ENCODE assay signal across 8 mouse cellular contexts in genomic region chrX:145848937-145849783, GRCm38 (mm10).
DNase-seq lines count a peak whose midpoint lies in the region; ATAC-seq lines count a peak whose summit lies in the region.

No protein-coding gene starts in this region.

- H3K4me2 ChIP-seq in midbrain, embryonic 14.5 days (ENCODE audit: low read length) = no peak overlapping the region
- no peak overlapping the region for H3K4me2 ChIP-seq in neural tube, embryonic 15.5 days
- no peak overlapping the region for H3K4me2 ChIP-seq in intestine, embryonic 16.5 days (ENCODE audit: low read depth, low read length)

- H3K27me3 ChIP-seq in midbrain, embryonic 14.5 days (ENCODE audit: control insufficient read depth, insufficient read depth, low read length) = no peaks in the 10 kb centered on the region
- no peaks in the 10 kb centered on the region for H3K27me3 ChIP-seq in midbrain, embryonic 10.5 days (ENCODE audit: low read depth, poor library complexity, severe bottlenecking)
- H3K27me3 ChIP-seq in neural tube, embryonic 15.5 days (replicated peaks) = no peaks in the 10 kb centered on the region
- H3K27me3 ChIP-seq in intestine, embryonic 16.5 days (replicated peaks; ENCODE audit: control insufficient read depth, insufficient read depth, low read length) = no peaks in the 10 kb centered on the region

- no peak overlapping the region for H3K4me3 ChIP-seq in midbrain, embryonic 14.5 days (replicated peaks; ENCODE audit: low read depth, low read length)
- no peak overlapping the region for H3K4me3 ChIP-seq in midbrain, embryonic 10.5 days
- H3K4me3 ChIP-seq in neural tube, embryonic 15.5 days (replicated peaks) = no peak overlapping the region
- H3K4me3 ChIP-seq in intestine, embryonic 16.5 days (ENCODE audit: low read length) = no peak overlapping the region

- intact Hi-C loops in heart, postnatal 14 days (cut with DNase I) = no loop called here

- peak; percentile 46 for ATAC-seq in midbrain, embryonic 14.5 days (ENCODE audit: low FRiP score, low TSS enrichment)
- ATAC-seq in neural tube, embryonic 15.5 days (ENCODE audit: low FRiP score) = peak; percentile 92
- no peak for ATAC-seq in intestine, embryonic 16.5 days

- H3K4me1 ChIP-seq in midbrain, embryonic 14.5 days (ENCODE audit: control insufficient read depth, insufficient read depth, low read length) = no peaks in the 10 kb centered on the region
- no peaks in the 10 kb centered on the region for H3K4me1 ChIP-seq in midbrain, embryonic 10.5 days
- no peaks in the 10 kb centered on the region for H3K4me1 ChIP-seq in neural tube, embryonic 15.5 days
- no peaks in the 10 kb centered on the region for H3K4me1 ChIP-seq in intestine, embryonic 16.5 days (ENCODE audit: control insufficient read depth, insufficient read depth, low read length)

- DNase-seq in midbrain, embryonic 14.5 days = peak; percentile 47
- DNase-seq in midbrain, embryonic 10.5 days (ENCODE audit: low spot score) = no peak
- DNase-seq in cerebellum, adult 9-11 months = peak; percentile 29
- peak; percentile 40 to 41 for DNase-seq in heart, postnatal 14 days
- peak; percentile 9 to 51 for DNase-seq in layer of hippocampus, postnatal 14 days (ENCODE audit: low spot score in 2 of 2)
- DNase-seq in thymus, postnatal 36 days = no peak

- no peaks in the 10 kb centered on the region for H3K9me3 ChIP-seq in midbrain, embryonic 14.5 days (ENCODE audit: control insufficient read depth, low read length)
- no peaks in the 10 kb centered on the region for H3K9me3 ChIP-seq in midbrain, embryonic 10.5 days (replicated peaks)
- H3K9me3 ChIP-seq in neural tube, embryonic 15.5 days (replicated peaks) = no peaks in the 10 kb centered on the region
- no peaks in the 10 kb centered on the region for H3K9me3 ChIP-seq in intestine, embryonic 16.5 days (ENCODE audit: control insufficient read depth, low read length)

- 54% methylated on average over 13 of the region's 13 CpGs for WGBS in midbrain, embryonic 14.5 days
- WGBS in midbrain, embryonic 10.5 days = 70% methylated on average over 13 of the region's 13 CpGs
- WGBS in neural tube, embryonic 15.5 days = 72% methylated on average over 13 of the region's 13 CpGs
- WGBS in intestine, embryonic 16.5 days = 72% methylated on average over 13 of the region's 13 CpGs

- no peak overlapping the region for H3K27ac ChIP-seq in midbrain, embryonic 14.5 days (replicated peaks; ENCODE audit: low read depth, low read length)
- H3K27ac ChIP-seq in midbrain, embryonic 10.5 days (replicated peaks) = no peak overlapping the region
- no peak overlapping the region for H3K27ac ChIP-seq in neural tube, embryonic 15.5 days (replicated peaks)
- H3K27ac ChIP-seq in intestine, embryonic 16.5 days (ENCODE audit: low read length) = no peak overlapping the region

- H3K9ac ChIP-seq in midbrain, embryonic 14.5 days (replicated peaks; ENCODE audit: low read length) = no peak overlapping the region
- H3K9ac ChIP-seq in neural tube, embryonic 15.5 days (replicated peaks) = no peak overlapping the region
- H3K9ac ChIP-seq in intestine, embryonic 16.5 days (ENCODE audit: low read depth, low read length) = no peak overlapping the region

- no peaks in the 10 kb centered on the region for H3K36me3 ChIP-seq in midbrain, embryonic 14.5 days (ENCODE audit: control insufficient read depth, insufficient read depth, low read length)
- H3K36me3 ChIP-seq in midbrain, embryonic 10.5 days = no peaks in the 10 kb centered on the region
- H3K36me3 ChIP-seq in neural tube, embryonic 15.5 days = no peaks in the 10 kb centered on the region
- H3K36me3 ChIP-seq in intestine, embryonic 16.5 days (ENCODE audit: control insufficient read depth, insufficient read depth, low read length) = no peaks in the 10 kb centered on the region

Comparison
In these comparisons a context has a peak if more than half of its experiments do, and no peak if none do; other contexts are left out.
1. DNase-seq: peak in midbrain, embryonic 14.5 days (single experiment), cerebellum, adult 9-11 months (single experiment), heart, postnatal 14 days (2 of 2) and layer of hippocampus, postnatal 14 days (2 of 2); none in midbrain, embryonic 10.5 days (single experiment) and thymus, postnatal 36 days (0 of 2).